Mouse (Mus musculus): ENCODE results near the gene Cela1.

Gene Cela1

DNA sequence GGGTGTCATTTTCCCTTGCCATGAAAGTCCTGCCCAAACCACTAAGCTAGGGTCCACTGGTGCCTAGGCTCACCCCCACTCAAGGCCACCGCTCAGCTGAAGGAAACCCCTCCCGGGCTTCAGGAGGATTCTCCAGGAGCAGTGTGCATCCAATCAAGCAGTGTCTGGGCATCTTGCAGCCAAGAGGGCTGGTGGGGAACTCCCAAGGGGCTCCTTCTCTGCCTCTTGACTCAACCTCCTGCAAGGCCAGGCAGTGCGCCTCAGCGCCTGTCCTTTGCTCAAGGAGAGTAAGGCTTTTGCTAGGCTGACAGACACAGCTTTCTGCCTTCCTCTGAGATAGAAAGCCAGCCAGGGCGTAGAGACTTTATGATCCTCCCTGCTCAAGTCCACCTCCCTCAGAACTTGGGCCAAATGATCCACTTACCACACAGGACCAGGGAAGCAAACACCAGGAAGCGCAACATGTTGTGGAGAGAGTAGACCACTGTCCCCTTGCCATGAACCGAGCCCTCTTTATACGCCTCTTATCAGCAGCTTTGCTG lies at the start of gene Cela1:
Gene Cela1 (minus strand): TSS at position 492 of the 542 bp plus-strand sequence.
- DNase-seq (ENCODE audit: low spot score in 2 of 2) = no peak

DNA sequence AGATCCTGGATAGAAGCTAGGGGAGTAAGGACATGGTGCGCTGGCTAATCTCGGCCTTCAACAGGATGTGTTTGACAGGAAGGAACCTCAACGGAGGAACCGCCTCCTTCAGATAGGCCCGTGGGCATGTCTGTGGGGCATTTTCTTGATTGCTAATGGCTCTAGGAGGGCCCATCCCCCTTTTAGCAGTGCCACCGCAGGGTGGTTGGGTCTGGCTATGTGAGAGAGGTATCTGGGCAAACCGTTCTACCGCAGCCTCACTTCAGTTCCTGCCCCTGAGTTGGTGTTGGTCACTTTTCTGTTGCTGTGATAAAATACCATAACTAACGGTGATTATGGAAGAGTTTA lies 48.2 kb upstream of the Cela1 start:
- no peak for DNase-seq (ENCODE audit: low spot score in 2 of 2)

DNA sequence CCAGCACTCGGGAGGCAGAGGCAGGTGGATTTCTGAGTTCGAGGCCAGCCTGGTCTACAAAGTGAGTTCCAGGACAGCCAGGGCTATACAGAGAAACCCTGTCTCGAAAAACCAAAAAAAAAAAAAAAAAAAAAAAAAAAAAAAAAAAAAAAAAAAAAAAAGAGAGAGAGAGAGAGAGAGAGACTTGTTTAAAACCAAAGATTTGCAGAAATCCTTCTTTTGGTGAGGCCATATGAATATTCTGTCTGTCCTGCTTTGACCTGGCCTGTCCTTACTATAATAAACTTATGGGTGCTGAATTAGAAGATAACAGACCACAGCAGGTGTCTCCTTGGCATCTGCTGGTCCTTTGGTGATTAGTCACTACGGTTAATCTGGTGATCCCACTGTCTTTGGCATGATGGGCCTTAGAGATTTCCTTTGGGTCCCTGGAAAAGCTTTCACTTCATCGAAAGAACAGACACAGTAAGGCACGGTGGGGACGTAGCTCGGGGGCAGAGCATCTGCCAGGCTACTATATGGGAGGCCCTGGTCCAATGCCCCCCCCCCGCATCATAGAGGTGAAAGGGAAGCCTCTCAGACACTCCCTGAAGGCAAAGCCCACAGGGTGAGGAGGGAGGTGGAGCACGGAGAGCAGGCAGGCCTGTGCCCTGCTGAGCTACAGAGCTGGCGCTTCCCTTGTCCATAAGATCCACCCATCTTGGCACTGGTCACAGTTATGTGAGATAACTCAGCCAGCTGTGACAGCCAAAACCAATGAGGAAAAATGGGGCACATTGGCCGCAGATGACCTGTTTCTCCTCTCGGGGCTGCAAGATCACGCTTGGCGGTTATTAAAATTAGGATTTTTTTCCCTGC lies 47.6 kb upstream of the Cela1 start:
- DNase-seq (ENCODE audit: low spot score in 2 of 2) = no peak

DNA sequence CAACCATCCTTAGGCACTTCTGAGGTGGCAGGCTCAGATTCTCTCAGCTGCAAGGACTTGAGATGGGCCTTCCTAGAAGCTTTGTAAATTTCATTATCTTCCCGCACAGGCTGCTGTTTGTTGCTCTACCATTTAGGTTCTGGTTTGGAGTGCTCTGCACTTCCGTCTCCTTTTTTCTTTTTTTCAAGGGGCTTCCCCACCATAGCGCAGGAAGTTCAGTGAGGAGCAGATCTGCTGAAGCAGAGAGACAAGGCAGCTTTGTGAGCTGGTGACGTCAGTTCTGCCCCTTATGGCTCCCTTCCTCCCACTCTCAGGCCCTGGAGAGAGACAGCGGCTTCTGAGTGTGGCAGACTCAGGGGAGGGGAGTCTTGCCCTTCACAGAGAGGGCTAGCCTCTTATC lies 44.9 kb upstream of the Cela1 start:
- DNase-seq (ENCODE audit: low spot score in 2 of 2) = peak in 1 of 2 experiments; percentile 40

DNA sequence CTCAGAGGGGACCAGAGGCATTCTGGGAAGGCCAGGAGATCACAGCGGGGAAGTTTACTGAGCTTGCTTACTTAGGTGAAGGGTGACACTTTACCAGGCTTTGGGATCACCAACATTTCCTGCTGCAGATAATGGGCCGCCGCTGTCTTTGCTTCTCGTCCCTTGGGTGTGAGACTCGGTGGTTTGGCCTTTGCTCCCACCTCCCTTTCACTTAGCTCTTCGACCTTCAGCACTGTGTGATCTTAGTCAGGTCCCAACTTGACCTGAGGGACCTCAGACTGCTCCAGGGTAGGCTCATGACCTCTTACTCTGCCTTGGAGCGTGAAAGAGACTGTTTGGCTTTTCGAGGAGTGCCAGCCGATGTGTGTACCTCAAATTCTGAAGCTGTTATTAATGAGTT lies 43.4 kb upstream of the Cela1 start:
- DNase-seq (ENCODE audit: low spot score in 2 of 2) = no peak

DNA sequence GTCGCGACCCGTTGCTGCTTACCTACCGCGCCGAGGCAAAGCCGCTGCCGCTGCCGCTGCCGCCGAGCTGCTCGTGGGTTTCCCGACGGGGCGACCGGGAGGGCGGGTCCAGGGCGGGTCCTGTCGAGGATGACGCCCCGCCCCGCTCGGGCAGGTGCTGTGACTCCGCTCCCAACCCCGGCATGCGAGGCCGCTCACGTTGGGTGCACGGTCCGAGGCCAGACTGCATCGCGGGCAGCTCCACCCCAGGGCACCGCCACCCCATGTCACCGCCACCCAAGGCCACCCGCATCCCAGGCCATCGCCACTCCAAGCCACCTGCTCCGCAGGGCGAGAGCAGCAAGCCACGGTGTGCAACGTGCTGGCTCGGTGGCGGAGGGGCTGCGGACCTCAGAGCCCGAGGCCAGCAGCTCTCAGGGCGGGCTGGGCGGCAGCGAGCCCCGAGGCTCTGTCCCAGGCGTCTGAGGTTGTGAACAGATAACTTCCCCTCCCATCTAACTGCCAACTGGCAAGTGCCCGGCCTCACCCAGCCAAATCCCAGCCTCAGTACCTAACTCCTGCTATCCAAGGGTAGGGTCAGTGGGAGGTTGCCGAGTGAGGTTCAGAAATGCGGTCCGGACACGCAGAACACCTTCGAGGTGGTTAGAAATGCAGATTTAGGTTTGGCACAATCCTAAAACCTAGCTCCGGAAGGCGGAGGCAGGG lies 41.7 kb upstream of the Cela1 start, which contains the start of gene Galnt6:
Gene Galnt6 (minus strand): TSS at position 96 of the 705 bp plus-strand sequence.
- peak; percentile 66 to 81 for DNase-seq (ENCODE audit: low spot score in 2 of 2)

DNA sequence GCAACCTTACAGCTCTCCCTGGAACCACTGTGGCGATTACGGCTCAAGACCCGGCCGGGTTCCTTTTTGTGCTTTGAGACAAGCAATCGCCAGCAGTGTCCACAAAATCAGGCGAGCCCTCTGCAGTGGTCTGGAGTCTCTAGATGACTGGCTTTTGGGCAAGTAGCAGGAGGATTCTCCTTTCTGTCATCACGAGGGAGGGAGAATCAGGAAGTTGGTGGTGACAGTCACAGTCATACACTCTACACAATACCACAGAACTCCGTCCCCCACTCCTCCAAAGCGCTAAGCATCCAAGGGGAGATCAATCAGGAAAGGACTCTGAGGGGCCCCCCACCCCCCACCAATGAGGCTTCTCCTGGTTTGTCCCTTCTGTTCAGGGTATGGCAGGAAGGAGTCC lies 40.9 kb upstream of the Cela1 start:
- no peak for DNase-seq (ENCODE audit: low spot score in 2 of 2)

DNA sequence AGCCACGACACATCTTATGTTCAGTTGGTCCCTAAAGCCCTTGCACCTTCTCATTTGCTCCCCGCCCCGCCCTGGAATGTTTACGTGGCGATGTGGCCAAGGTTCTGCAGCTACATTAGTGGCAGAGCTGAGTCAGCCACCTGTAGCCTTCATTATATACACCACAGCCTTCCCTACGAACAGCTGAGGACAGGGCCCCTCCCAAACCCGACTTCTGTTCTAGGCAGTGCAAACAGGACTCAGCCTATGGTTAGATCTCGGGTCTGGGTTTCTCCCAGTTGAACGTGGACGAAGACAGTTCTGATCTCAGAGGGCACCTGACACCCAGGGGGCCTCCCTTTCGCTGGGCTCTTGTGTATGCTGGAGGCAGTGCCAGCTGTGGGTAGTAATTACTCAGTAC lies 40.1 kb upstream of the Cela1 start:
- no peak for DNase-seq (ENCODE audit: low spot score in 2 of 2)

DNA sequence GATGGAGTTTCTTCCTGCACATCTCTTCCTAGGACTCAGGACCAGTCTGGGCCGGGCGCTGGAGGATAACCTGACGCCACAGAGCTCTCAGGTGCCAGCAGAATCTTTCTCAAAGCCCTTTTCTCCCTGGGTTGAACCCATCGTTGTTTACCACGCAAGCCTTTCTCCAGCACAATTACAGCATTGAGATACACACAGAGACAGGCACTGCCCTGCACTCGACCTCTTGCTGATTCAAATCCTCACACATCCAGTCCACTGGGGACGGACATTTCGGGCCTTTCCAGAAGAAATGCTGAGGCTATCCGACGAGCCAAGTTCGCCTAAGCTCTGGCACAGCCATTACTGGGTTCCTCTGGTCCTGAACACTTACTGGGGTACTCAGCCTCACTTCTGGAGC lies 39.0 kb upstream of the Cela1 start:
- no peak for DNase-seq (ENCODE audit: low spot score in 2 of 2)

DNA sequence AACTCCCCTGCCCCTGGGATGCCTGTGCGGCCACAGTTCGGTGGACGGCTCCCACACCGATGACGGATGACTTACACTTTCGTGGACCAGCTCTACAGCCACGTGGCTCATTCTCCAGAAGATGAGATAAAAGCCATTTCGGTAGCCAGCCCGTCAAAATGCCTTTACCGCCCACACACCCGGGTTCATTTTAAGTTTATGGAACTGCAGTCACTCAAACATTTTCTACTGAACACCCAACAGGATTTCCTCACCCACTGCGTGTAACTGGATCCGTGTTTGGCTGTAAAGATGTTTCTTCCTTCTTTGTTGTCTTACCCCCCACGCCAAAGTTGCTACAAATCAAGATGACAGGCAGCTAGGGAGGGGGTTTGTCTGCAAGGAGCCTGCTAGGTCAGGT lies 35.8 kb upstream of the Cela1 start:
- no peak for DNase-seq (ENCODE audit: low spot score in 2 of 2)

DNA sequence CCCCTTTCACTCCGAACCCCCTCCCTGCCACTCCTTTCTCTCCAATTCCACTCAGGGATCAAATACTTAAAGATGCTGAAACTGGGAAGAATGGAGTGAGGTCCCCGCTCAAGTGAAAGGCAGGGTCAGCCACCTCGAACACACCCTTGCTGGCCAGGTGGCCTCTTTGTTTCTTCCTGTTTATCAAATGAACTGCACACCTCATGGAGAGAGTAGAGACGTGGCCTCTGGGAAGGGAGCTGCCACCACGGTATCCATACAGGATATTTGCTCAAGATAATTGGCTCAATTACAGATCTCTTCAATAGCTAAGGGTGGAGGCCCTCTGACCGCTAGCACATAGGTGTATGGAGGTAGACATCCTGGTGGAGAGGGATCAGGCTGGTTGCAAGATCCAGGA lies 34.8 kb upstream of the Cela1 start:
- DNase-seq (ENCODE audit: low spot score in 2 of 2) = no peak

DNA sequence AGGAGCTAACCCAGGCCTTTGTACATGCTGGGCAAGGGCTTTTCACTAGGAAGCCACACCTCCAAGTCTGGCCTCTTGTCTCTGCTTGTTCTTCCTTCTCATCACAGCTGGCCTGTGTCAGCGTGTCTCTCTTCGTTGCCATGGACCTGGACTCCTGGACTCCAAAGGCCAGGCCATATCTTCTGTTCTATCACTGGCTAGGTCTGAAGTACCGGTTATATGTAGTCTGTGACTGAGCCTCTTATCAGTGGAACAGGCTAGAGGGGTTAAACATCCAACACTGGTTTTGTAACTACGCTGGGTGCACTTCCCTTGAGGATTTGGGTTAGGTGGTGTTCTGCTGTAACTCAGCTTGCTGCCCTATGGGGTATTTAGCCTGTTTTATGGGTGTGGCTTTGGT lies 34.3 kb upstream of the Cela1 start:
- no peak for DNase-seq (ENCODE audit: low spot score in 2 of 2)

DNA sequence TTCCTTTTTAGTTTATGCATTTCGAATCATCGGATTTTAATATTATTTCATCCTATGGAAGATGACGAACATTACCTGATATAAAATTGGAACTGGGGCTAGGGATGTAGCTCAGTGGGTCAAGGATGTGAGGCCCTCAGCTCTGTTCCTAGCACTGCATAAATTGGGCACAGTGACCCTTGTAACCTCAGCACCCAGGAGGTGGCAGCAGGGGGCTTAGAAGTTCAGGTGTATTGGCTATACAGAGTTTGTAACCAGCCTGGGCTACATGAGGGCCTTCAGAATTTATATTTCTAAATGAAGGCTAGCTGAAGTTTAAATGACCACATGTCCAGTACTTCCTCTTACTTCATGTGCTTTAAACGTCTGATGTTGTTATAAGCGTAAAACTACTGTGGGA lies 33.7 kb upstream of the Cela1 start:
- no peak for DNase-seq (ENCODE audit: low spot score in 2 of 2)

DNA sequence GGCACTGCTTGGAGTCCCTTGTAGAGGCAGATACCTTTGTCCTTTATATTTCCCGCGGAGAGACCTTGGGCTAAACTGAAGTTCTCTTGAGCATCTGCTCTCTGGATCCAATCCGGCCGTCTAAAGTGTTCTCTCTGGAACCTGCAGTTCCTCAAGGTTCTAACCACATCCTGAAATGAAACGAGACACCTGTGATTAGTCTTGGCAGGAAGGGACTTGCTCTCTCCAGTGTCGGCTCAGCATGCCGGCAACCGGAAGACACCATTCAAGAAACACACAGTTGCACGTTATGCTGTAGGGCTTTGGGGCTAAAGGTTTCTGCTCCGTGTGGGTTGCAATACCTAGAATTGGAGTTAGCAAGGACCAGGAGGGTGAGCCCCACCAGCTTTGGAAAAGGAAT lies 32.3 kb upstream of the Cela1 start:
- DNase-seq (ENCODE audit: low spot score in 2 of 2) = no peak

DNA sequence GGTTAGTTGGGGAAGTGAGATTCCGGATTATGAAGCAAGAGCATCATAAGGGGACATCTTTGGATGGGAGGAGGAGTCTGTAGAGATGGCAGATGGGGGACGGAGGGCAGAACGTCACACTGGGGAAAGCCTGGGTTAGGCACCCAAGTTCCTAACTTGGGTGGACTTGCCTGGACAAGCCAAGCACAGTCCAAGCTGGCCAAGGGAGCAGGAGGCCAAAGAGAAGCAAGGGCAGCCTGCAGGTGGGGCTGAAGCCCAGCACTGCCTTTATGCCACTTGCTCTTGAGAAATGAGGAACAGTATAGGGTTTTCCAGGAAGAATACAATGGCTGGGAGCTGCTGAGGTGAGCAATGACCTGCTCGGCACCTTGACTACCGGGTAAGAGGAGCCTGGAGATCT lies 31.5 kb upstream of the Cela1 start:
- no peak for DNase-seq (ENCODE audit: low spot score in 2 of 2)

DNA sequence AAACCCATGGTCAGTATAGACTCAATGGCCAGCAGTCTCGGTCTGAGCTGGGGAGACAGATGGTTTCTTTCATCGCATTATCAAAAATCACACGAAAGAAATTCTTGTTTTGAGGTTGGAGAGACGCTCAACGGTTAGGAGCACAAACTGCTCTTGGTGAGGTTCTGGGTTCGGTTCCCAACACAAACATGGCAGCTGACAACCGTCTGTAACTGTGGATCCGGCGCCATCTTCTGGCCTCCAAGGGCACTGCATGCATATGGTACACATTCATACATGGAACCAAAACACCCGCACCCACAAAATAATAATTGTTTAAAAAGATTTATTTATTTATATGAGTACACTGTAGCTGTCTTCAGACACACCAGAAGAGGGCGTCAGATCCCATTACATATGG lies 30.9 kb upstream of the Cela1 start:
- DNase-seq (ENCODE audit: low spot score in 2 of 2) = no peak

DNA sequence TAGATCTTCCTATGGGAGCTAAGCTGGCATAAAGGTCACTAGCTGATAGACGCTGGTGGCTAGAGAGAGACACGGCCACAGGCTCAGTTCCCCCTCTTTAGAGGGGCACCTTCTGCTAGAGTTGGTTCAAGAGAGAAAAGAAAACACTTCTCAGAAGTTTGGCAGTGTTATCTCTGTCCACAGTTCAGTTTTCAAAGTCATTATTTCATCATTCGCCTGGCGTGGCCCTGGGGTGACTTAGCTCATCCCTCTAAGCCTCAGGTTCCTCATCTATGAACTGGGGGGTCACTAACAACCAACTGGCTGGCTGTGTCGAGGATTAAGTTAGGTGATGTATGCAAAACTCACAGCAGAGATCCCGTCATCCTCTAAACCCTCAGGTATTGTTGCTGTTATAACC lies 30.2 kb upstream of the Cela1 start:
- no peak for DNase-seq (ENCODE audit: low spot score in 2 of 2)

DNA sequence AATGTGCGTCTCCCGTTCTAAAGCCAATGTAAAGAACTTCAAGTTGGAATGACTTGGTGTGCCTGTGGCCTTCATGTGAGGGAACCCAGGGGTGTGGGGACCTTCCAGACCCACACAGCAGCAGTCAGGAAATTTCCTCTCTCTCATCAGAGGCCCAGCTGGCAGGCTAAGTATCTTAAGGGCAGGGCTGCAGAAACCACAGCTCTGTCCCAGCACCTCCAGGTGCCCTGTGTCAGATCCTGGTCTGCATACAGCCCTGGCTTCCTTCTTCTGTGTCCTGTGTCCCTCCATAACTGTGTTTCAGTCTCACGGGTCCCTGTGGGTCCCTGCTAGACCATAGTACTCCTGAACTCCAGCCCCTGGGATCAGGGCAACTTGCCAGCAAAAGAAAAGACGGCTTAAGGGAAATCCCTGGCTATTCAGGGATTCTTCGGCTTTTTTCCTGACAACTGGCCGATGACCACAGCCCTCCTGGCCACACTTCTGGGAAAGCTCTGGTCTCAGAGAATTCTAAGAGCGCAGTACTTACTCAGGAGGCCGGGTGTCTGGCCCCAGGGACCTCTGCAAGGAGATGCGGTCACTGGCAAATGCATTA lies 27.8 kb upstream of the Cela1 start:
- no peak for DNase-seq (ENCODE audit: low spot score in 2 of 2)

DNA sequence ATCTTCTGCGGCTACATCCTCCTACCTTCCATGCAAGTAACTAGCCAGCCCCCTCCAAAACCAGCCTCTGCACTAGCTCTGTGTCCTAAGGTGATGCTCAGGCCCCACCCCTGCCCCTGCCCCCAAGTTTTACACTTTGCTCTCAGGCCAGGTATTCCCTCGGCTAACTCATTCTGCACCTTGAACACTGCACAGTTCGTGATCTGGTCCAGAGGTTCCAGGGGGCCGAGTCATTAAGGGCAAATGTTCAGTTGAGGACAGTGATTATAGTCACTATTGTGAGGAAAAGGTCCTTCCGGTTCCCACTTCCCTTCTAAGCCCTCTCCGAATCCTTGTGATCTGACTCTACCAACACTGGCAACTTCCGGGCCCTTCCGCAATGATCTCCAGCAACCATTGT lies 26.7 kb upstream of the Cela1 start:
- DNase-seq (ENCODE audit: low spot score in 2 of 2) = no peak

DNA sequence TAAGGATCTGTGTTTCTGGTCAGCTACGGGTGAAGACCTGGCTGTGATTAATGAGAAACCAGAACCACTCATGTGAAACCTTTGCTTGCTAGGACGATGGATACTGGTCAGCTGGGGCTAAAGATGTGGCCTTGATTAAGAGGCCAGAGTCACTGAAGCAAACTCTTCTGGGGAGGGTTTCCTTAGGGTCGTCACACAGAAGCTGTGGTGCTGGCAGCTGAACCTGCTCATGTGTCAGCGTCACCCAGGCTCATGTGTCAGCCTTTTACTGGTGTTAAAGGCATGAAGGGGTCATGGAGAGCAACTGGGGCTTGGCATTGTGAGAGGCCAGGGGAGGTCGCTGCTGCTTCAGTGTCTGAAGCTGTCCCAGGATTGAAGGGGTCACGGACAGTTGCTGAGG lies 23.1 kb upstream of the Cela1 start:
- no peak for DNase-seq (ENCODE audit: low spot score in 2 of 2)

DNA sequence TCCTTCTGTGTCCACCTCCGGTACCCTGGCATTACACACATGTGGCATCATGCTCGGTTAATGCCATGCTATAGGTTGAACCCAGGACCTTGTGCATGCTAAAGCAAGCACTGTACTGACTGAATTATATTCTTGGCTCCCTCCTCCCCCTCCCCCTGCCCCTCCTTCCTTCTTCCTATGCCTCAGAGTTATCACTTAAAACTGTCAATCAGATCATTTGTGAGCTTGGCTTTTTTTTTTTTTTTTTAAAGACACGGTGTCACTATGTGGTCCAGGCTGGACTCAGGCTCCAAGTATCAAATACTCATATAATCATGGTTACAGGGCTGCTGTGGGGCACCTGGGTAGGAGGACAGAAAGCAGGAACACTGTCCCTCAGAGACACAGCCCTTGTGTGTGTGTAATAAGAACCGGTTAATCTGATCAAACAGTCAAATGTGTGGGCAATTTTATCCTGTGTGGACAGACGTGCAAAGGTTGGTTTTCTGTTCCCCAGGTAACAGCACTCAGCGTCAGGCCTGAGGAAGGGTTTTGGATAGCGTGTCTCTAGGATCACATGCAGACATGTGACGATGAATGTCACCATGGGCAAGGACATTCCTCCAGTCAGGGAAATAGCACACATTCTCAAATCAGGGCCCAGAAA lies 20.8 kb upstream of the Cela1 start:
- no peak for DNase-seq (ENCODE audit: low spot score in 2 of 2)

DNA sequence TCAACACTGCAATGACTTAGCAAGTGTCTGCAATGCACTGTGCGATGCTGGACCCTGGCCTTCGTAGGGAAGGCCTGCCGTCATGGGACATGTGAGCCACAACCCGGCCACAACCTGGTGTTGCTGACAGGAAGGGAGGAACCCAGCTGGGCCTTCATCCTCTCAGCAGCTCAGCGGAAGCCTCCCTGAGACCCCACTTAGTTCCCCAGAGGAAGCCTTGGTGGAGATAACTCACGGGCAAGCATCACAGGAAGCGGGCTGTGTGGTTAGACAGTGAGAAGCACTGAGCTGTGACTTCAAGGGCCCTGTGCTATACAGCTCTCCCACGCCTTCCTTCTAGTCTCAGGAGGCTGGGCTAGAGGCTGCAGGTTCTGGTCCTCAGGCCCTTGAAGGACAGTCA lies 18.5 kb upstream of the Cela1 start:
- peak; percentile 60 to 77 for DNase-seq (ENCODE audit: low spot score in 2 of 2)

Data from spleen, postnatal 4 days (tissue).